Mouse (Mus musculus): ENCODE results near the gene Slc9a3r2.

- TF ChIP-seq CTCF (IDR thresholded peaks at IDR 0.05) (no peak), POLR2A (IDR thresholded peaks at IDR 0.05; ENCODE audit: insufficient read depth, low read depth, low read length) (no peak)
These were observed 24.1 kb upstream of the Slc9a3r2 start for GRCm38 (mm10) chr17:24674277-24674676.

Data from heart, adult 2 months (tissue).